Mouse (Mus musculus) mouse trophoblast stem cell (cell line): ENCODE results near the gene Chmp3.

Source experiments
- in situ Hi-C, 2 experiments: fragments of 300-500 bp; cut with MseI, MboI; formaldehyde crosslinking; loops; 2 replicates in 1 of 2; 3 replicates in 1 of 2; pipeline ENCODE4 v1.15.1; 2025

The Chmp3 gene

GRCm38 (mm10) chr6:71608994-71609393, 65.4 kb downstream of the Chmp3 start:
- in situ Hi-C loops = loop anchor here (25.0 kb wide), 1 partner anchor 203 kb away; no protein-coding TSS in a partner anchor

GRCm38 (mm10) chr6:71609968-71610367, 66.4 kb downstream of the Chmp3 start:
- in situ Hi-C loops = loop anchor here (25.0 kb wide), 1 partner anchor 202 kb away; no protein-coding TSS in a partner anchor

GRCm38 (mm10) chr6:71613225-71613624, 69.6 kb downstream of the Chmp3 start:
- in situ Hi-C loops = loop anchor here (25.0 kb wide), 1 partner anchor 199 kb away; no protein-coding TSS in a partner anchor

DNA sequence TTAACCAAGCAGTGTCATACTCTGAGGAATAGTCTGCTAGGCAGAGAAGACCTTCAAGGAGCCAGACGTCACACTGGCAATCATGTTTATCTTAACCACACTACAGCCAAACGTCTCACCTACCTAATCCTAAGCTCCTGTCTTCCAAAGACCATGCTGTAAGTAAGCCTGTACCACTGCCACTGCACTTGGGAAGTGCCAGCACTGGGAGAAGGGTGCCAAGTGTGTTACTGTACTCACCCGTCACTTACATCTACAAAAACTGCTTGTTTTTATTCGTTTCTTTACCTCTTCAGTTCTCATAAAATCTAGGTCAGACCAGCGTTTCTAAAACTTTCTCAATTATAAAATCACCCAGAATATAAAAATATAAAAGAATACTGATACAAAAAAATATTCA, 73.4 kb downstream of the Chmp3 start:
- in situ Hi-C loops = loop anchor here (25.0 kb wide), 1 partner anchor 195 kb away; no protein-coding TSS in a partner anchor

GRCm38 (mm10) chr6:71621551-71621950, 78.0 kb downstream of the Chmp3 start:
- in situ Hi-C loops = loop anchor here (25.0 kb wide), 1 partner anchor 191 kb away; no protein-coding TSS in a partner anchor

GRCm38 (mm10) chr6:71621981-71622380, 78.4 kb downstream of the Chmp3 start:
- in situ Hi-C loops = loop anchor here (25.0 kb wide), 1 partner anchor 190 kb away; no protein-coding TSS in a partner anchor

GRCm38 (mm10) chr6:71624723-71625122, 81.1 kb downstream of the Chmp3 start:
- in situ Hi-C loops = loop anchor here (25.0 kb wide), 1 partner anchor 188 kb away; no protein-coding TSS in a partner anchor

DNA sequence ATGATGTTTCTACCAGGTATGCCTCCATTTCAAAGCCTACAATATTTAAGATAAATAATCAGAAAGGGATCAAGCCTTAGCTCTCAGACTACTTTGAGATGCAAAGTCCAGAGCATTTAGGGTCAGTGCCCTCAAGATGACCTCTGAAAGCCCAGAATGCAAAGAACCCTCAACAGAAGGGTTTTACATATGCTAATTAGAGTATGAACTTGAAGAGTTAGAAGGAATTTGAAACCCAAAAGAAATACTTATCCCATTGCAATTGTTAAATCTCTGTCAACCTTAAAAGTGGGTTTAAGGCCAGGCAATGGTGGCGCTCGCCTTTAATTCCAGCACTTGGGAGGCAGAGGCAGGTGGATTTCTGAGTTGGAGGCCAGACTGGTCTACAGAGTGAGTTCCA, 82.4 kb downstream of the Chmp3 start:
- in situ Hi-C loops = no loop called here

DNA sequence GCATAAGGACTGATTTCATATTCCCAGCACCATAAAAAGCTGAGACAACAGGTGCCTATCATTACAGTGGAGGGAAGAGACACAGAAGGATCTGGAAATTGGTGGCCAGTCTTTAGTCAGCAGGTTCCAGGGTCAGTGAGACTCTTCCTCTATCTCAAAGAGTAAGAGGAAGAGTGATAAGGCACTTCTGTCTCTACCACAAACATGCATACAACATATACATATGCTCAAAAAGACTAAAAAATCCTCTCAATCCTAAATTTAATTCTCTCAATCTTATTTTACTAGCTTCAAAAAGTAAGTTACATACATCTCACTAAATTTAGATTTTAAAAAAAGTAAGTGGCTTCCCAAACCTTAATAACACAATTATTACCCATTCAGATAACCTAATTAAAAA, 83.7 kb downstream of the Chmp3 start:
- in situ Hi-C loops = no loop called here

DNA sequence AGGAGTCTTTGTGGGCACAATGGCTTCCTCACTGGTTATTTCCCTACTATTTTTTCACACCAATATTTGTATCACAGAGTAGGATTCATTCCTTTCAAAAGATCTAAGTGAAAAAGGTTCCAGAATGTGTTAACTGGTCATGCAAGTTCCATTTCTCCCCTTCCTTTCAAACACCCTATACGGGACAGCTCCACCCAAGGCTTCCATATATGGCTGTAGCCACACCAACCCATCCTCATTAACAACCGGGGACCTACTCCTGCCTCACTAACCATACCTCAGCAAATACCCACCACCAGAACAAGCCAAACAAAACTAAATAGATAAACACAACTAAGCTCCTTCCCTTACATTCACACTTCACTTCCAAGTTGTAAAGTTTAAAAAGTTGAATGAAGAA, 87.6 kb downstream of the Chmp3 start:
- in situ Hi-C loops = no loop called here

GRCm38 (mm10) chr6:71631706-71632461, 88.3 kb downstream of the Chmp3 start:
- in situ Hi-C loops = no loop called here
